Mouse (Mus musculus) embryo, embryonic 11.5 days (tissue): ENCODE measurements around the gene Dohh.

Source experiments
- DNase-seq: peaks from one replicate; pipeline ENCODE4 v3.0.0-alpha.2; 2012; ENCODE audit warnings: low read depth, low spot score

Dohh gene

GRCm38 (mm10) chr10:81383802-81384604 lies at the start of gene Dohh, which contains the start of gene Gm48551:
Gene Dohh, plus strand, starts transcription at chr10:81384428.
Gene Gm48551, plus strand, starts transcription at chr10:81384466.
- peak; percentile 98 for DNase-seq

- DNase-seq, result no peak
These were observed 48.6 kb upstream of the Dohh start for GRCm38 (mm10) chr10:81335393-81336340.

- DNase-seq, result no peak
These were observed 47.7 kb upstream of the Dohh start for GRCm38 (mm10) chr10:81336558-81336957.

DNA sequence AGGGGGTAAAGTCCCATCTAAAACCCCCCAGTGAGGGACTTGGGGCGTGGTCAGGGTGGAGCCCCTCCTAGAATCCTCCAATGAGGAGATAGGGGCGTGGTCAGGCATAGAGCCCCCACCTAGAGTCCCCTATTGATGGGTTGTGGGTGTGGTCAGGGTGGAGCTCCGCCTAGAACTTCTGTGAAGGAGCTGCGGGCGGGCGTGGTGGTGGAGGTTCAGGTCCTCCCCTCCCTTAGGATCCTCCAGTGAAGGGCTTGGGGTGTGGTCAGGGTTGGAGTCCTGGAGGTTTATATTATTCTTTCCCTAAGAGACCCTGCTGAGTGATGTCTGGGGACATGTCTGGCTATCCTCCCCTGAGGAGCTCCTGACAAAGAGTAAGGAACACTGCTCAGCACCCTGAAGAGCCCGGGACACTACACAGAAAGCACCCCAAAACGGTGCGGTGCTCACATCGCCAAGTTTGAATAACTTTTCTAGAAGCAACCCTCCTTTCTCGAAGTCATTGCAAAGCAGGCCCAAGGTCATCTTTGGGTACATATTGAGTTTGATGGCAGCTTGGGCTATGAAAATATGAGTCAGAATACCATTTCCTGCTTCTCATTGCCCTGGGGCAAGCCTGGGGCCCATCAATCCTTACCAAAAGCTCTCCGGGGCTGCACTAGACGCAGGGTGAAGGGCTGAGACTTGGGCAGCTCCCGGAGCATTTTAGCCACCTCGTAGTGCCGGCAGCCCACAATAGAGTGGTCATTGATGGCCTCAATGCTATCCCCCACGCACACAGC lies 43.5 kb upstream of the Dohh start:
- no peak for DNase-seq

GRCm38 (mm10) chr10:81341333-81341949 lies 42.8 kb upstream of the Dohh start:
- DNase-seq, result no peak

- DNase-seq, result no peak
These were observed 41.3 kb upstream of the Dohh start, which contains the start of gene Gipc3 for GRCm38 (mm10) chr10:81342686-81343505. Gene Gipc3, minus strand, starts transcription at chr10:81343266.

DNA sequence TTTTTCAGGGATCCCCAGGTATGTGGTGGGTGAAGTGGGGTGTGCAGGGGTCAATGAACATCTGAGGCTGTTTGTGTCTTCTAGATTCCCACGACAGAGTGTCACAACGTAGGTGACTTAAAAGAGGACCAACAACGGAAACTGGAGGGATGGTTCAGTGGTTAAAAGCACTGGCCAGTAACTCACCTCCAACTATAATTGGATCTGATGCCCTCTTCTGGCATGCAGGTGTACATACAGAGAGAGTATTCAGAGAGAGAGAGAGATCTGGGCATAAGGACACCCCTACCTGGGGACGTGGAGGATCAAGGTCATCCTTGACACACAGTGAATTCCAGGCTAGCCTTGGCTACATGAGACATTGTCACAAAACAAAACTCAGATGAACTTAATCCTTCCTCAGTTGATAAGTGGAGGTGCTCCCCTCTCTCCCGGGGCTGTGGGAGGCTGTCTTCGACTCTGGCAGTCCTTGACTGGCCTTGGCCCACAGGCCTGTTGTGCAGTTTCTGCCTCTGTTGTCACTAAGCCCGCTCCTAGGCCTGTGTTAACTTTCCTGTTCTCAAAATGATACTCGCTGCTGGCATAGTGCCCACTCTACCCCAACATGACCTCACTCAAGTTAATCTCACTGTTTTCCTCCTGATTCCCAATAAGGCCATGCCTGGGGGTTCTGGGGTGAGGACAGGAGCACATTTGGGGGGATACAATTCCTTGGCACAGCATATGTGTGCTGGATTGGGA lies 39.6 kb upstream of the Dohh start:
- DNase-seq, result no peak

GRCm38 (mm10) chr10:81345162-81345534 lies 39.1 kb upstream of the Dohh start:
- DNase-seq, result no peak

- no peak for DNase-seq
These were observed 37.7 kb upstream of the Dohh start for GRCm38 (mm10) chr10:81346453-81347067.

DNA sequence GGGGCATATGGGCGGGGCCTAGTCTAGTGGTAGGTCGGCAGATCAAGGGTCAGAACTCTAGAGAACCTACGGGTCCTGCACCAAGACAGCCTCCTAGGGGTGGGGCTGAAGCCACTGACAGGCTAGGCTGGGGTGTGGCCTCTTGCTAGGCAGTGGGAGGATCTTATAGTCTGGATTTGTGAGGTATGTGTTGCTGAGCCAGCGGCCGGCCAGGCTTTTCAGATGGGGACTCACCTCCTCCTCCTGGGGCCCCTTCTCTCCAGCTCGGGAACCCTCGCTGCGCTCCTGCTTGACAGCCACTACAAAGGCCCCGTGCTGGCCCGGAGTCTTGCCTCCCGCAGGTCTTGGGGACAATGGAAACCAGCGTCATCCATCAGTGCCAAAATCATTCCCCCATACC lies 35.1 kb upstream of the Dohh start:
- DNase-seq, result no peak

DNA sequence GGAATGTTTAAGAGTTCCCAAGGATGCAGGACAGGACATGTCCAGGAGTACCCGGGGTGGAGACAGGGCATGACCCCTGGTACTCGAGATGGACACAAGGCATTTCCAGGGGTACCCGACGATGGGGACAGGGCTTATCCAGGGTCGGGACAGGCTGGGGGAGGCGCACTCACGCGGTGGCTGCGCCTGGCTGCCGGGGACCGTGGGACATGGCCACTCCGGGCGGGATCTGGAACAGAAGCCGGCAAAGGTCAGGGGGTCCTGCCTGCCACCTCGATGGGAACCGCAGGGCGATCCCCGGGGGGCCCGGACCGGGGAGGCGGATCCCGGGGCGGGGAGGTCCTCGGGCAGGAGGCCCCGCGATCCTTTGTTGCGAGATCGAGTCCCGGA lies 34.3 kb upstream of the Dohh start:
- DNase-seq, result no peak

GRCm38 (mm10) chr10:81350351-81351063 lies 33.7 kb upstream of the Dohh start, which contains the start of gene Hmg20b:
Gene Hmg20b, minus strand, starts transcription at chr10:81350480.
- DNase-seq, result peak; percentile 97

- no peak for DNase-seq
These were observed 32.4 kb upstream of the Dohh start for GRCm38 (mm10) chr10:81351678-81352291.

DNA sequence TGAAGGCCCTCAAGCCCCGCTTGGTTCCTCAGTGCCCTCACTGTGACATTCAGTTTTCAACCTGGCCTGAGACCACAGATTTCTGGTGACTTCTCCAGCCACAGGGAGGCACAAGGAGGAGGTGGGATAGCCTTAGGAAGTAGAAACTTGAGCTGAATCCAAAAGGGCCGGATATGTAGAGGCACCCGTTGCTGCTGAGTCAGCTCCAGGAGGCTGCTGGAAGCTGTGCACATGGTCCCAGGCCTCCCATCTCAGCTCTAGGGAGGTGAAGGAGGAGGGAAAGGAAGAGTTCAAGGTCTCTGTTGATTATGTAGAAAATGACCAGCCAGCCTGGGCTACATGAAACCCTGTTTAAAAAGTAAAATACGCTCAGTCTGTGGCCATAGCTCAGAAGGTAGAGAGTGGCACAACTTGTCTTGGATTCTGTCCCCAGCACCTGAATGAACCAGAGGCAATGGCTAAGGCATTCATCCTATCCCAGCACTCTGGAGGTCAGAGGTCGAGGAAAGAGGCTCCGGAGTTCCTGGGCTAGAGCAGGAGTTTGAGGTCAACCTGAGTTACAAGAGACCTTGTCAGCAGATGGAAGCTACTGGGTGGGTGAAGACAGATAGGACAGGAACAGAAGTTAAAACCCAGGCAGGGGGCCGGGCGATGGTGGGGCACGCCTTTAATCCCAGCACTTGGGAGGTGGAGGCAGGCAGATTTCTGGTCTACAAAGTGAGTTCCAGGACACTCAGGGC lies 29.3 kb upstream of the Dohh start:
- DNase-seq, result no peak

DNA sequence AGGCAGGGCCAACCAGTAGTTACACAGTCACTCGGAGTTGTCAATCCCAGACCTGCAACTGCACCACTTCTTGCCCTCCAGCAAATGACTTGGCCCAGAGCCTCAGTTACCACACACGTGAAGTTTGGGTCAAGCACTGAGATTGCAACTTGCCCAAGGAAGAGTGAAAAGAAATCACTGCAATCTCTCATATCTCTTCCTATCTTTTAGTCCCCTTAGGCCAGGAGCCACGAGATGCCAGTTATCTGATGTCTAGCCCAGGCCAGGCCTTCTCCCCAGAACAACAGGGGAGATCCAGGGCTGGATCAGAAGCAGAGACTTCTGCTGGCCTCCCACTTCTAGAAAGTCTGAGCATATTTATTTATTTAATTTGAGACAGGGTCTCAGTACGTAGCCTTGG lies 28.7 kb upstream of the Dohh start:
- no peak for DNase-seq

GRCm38 (mm10) chr10:81356352-81356990 lies 27.8 kb upstream of the Dohh start:
- no peak for DNase-seq
